Mouse (Mus musculus) Patski (cell line): ENCODE measurements at regions not wholly inside any gene's neighbourhood (a gene's known extent, or its start where the extent isn't known, plus 50 kb on each side); places are given as distances from the start of the nearest gene placed in this dataset.

ENCODE experiments used
- ATAC-seq: fragments of 100-300 bp; one replicate; pipeline ENCODE4 v1.8.0; 2021
- CTCF ChIA-PET: fragments of 350-600 bp; sonication (Branson Sonifier 250); formaldehyde crosslinking; loops from one replicate; lab custom pipeline; 2022; ENCODE audit warnings: inconsistent platforms; lab: Charles Lee
- POLR2A ChIA-PET: fragments of 350-600 bp; sonication (Branson Sonifier 250); formaldehyde crosslinking; loops from one replicate; lab custom pipeline; 2022; ENCODE audit warnings: antibody characterized with exemption, inconsistent platforms; lab: Charles Lee
- DNase-seq: peaks from one replicate; pipeline ENCODE4 v3.0.0-alpha.2; 2011; ENCODE audit warnings: low read depth, low spot score
- H3K27me3 ChIP-seq: fragments of 371-371 bp; one replicate; pipeline ENCODE4 v1.5.1; 2021
- CTCF ChIP-seq: fragments of 100-300 bp; IDR thresholded peaks from one replicate; pipeline ENCODE4 v1.5.1; 2021
- in situ Hi-C: fragments of 300-500 bp; cut with MboI; formaldehyde crosslinking; loops from 3 replicates; pipeline ENCODE4 v1.11.1; 2018; ENCODE audit warnings: low pct_unique_long_range_greater_than_20kb, mixed read lengths

- no peak for TF ChIP-seq CTCF
- no peak for DNase-seq
- no peak for ATAC-seq
- in situ Hi-C loops: no loop called here
- POLR2A ChIA-PET: interaction anchor here (0.5 kb wide), 1 partner anchor 13 kb away, joined by 4 read pairs; no protein-coding TSS in a partner anchor
- CTCF ChIA-PET: no interaction called here
- H3K27me3 ChIP-seq: peaks cover 19% of the 10 kb centered on the region
Observed at GRCm38 (mm10) chr17:85844486-85844885, 156.4 kb upstream of the Six2 start.

- ATAC-seq (no peak), DNase-seq (no peak)
- CTCF ChIA-PET: no interaction called here
- H3K27me3 ChIP-seq: peaks cover 9% of the 10 kb centered on the region
- no peak for TF ChIP-seq CTCF
- in situ Hi-C loops: no loop called here
- POLR2A ChIA-PET: no interaction called here
Observed at GRCm38 (mm10) chr17:85823036-85823435, 135.0 kb upstream of the Six2 start.

GRCm38 (mm10) chr17:85821861-85822260, 133.8 kb upstream of the Six2 start:
- H3K27me3 ChIP-seq: peaks cover 9% of the 10 kb centered on the region
- no peak for TF ChIP-seq CTCF
- ChIA-PET POLR2A (no interaction called here), CTCF (no interaction called here)
- DNase-seq (no peak), ATAC-seq (no peak)
- in situ Hi-C loops: no loop called here

- in situ Hi-C loops: no loop called here
- ChIA-PET CTCF (no interaction called here), POLR2A (no interaction called here)
- TF ChIP-seq CTCF: no peak
- H3K27me3 ChIP-seq: peaks cover 10% of the 10 kb centered on the region
- DNase-seq (no peak), ATAC-seq (no peak)
Observed at GRCm38 (mm10) chr17:85818098-85818855, 130.2 kb upstream of the Six2 start.

GRCm38 (mm10) chr17:85816521-85816920, 128.4 kb upstream of the Six2 start:
- no peak for ATAC-seq
- H3K27me3 ChIP-seq: peaks cover 7% of the 10 kb centered on the region
- DNase-seq: no peak
- no peak for TF ChIP-seq CTCF
- in situ Hi-C loops: no loop called here
- POLR2A ChIA-PET: no interaction called here
- CTCF ChIA-PET: no interaction called here

GRCm38 (mm10) chr17:85816056-85816455, 128.0 kb upstream of the Six2 start:
- no peak for ATAC-seq
- POLR2A ChIA-PET: no interaction called here
- no peak for DNase-seq
- no peak for TF ChIP-seq CTCF
- in situ Hi-C loops: no loop called here
- H3K27me3 ChIP-seq: peaks cover 7% of the 10 kb centered on the region
- CTCF ChIA-PET: no interaction called here

GRCm38 (mm10) chr17:85808580-85808979, 120.5 kb upstream of the Six2 start:
- TF ChIP-seq CTCF: no peak
- in situ Hi-C loops: no loop called here
- CTCF ChIA-PET: no interaction called here

GRCm38 (mm10) chr17:85805726-85806359, 117.8 kb upstream of the Six2 start:
- in situ Hi-C loops: no loop called here
- ChIA-PET CTCF (no interaction called here), POLR2A (no interaction called here)
- no peak for DNase-seq
- no peak for ATAC-seq
- no peak for TF ChIP-seq CTCF
- H3K27me3 ChIP-seq: peaks cover 14% of the 10 kb centered on the region

More at GRCm38 (mm10) chr17:85808580-85808979, 120.5 kb upstream of the Six2 start:
- POLR2A ChIA-PET: no interaction called here
- H3K27me3 ChIP-seq: peaks cover 8% of the 10 kb centered on the region
- ATAC-seq: no peak
- no peak for DNase-seq

GRCm38 (mm10) chr17:85804631-85805030, 116.6 kb upstream of the Six2 start:
- TF ChIP-seq CTCF: no peak
- in situ Hi-C loops: no loop called here
- DNase-seq (no peak), ATAC-seq (no peak)
- ChIA-PET POLR2A (no interaction called here), CTCF (no interaction called here)
- peaks cover 26% of the 10 kb centered on the region for H3K27me3 ChIP-seq

GRCm38 (mm10) chr17:85801734-85802133, 113.7 kb upstream of the Six2 start:
- peaks cover 51% of the 10 kb centered on the region for H3K27me3 ChIP-seq
- no peak for TF ChIP-seq CTCF
- in situ Hi-C loops: no loop called here
- POLR2A ChIA-PET: no interaction called here
- no peak for ATAC-seq
- CTCF ChIA-PET: no interaction called here
- DNase-seq: no peak

GRCm38 (mm10) chr17:85801079-85801605, 113.1 kb upstream of the Six2 start:
- DNase-seq: no peak
- ATAC-seq: no peak
- no peak for TF ChIP-seq CTCF
- CTCF ChIA-PET: no interaction called here
- in situ Hi-C loops: no loop called here
- peaks cover 51% of the 10 kb centered on the region for H3K27me3 ChIP-seq
- POLR2A ChIA-PET: no interaction called here
